Mouse (Mus musculus): ENCODE measurements around the gene Snrnp200.
A peak's percentile ranks its signal among the peaks of the same experiment; 100 is the strongest.
"Not testable (repeated sequence)": the region's sequence is repeated elsewhere in the genome, so short reads cannot be mapped to it uniquely, and the experiment has no call there.

The Snrnp200 gene

GRCm38 (mm10) chr2:127254604-127255134, 46.5 kb downstream of the Snrnp200 start:
- DNase-seq: no peak

DNA sequence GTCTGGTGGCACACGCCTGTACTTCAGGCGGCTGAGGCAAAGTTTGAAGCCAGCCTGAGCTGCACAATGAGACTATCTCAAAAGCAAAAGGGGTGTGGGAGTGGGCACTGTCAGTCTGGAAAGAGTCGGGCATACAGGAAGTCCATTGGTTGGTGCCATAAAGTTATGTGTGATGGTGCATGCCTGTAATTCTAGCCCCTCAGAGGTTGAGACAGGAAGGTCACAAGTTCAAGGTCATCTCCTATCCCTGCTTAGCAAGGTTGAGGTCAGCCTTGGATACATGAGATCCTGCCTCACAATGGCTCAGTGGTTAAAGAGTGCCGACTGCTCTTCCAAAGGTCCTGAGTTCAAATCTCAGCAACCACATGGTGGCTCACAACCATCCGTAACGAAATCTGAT, 47.1 kb downstream of the Snrnp200 start:
- no peak for DNase-seq

DNA sequence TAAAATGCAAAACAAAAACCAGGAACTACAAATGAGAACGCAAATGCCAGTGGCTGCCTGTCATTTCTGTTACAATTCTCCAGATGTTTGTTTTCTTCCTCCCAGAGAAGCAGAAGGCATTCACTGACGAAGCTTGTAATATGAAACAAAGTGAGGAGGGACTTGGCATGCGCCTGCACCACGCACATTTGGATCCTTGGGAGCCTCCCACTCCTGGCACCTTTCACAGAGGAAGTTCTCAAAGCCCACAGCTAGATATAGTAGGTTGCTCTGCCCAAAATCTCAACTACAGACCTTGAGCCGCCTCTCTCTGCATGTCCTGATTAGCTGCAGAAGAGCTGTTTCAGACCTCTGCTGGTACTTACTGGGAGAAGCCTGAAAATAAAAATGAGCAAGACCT, 51.2 kb downstream of the Snrnp200 start:
- peak in 1 of 2 experiments; percentile 36 for DNase-seq

DNA sequence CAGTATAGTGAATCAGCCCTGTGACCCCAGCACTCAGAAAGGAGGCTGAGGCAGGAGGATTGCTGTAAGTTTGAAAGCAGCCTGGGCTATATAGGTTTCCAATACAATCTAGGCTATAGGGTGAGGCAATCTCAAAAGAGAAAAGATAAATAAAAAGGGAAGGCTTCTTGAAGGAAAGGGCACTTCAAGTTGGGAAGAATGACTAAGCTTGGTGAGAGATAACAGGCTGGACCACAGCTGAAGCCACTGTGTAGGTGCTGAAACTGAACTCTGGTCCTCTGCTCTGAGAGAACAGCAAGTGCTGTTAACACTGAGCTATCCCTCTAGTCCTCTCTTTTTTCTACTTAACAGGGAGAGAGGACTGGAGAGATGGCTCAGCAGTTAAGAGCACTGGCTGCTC, 54.3 kb downstream of the Snrnp200 start:
- no peak for DNase-seq

GRCm38 (mm10) chr2:127267854-127268253, 59.7 kb downstream of the Snrnp200 start:
- no peak for DNase-seq

DNA sequence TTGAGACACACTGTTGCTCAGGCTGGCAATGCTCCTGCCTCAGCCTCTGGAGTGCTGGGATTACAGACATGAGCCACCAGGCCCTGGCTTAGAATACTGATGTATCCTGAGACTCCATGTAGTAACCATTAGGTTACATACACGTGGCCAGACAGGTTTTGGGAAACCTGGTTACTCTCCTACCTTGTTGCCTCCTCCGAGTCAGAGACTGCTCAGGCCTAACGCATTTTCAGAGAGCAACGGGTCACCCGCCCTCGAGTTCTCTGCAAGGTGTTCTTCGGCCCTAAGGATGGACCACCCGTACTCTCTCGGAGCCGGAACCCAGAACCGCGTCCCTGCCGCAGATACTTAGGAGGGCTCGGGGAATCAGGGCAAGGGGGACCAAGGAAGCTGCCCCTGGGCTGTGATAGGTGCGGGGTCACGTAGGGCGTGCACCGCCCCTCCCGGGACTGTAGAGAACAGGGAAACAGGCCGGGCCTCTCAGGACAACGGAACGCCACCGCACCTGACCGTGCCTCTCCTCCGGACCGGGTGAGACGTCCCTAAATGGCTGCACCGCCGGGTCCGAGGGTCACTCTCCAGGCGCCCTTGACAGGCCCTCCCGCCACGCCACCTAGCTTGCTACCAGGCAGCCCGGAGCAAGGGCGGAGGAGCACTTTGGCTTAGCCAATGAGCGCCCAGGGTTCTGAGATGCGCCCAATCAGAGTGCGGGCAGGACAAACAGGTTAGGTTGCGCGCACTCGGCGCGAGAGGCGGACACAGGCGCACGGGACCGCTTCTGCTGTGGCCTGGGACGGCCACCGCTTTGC, 61.5 kb downstream of the Snrnp200 start, which contains the start of gene Stard7:
Stard7 (plus strand) TSS at position 728 of the 809 bp plus-strand sequence.
- DNase-seq: peak; percentile 97 to 98

- peak; percentile 86 to 88 for DNase-seq
Observed at GRCm38 (mm10) chr2:127270300-127271041, 62.3 kb downstream of the Snrnp200 start.

DNA sequence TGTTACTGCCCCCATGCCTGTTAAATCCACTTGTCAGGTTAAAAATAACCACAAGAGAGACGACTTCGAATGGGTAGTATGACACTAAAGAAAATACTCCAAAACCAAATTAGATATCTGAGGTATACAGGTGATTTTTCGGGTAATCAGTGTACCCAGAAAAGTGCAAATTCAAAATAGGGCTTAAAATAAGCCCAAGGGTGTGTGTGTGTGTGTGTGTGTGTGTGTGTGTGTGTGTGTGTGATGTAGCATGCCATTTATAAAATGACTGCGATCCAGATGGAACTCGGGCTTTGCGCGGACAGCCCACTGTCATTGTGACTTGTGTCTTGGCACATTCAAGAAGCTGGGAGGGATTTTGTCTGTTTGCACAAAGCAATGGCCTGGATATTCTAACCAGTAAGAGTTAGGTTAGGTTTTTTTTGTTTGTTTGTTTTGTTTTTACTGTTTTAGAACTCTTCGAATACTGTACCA, 62.9 kb downstream of the Snrnp200 start:
- peak in 1 of 2 experiments; percentile 28 for DNase-seq

GRCm38 (mm10) chr2:127272049-127272448, 63.9 kb downstream of the Snrnp200 start:
- DNase-seq: not testable (repeated sequence)

GRCm38 (mm10) chr2:127272806-127273205, 64.6 kb downstream of the Snrnp200 start:
- DNase-seq: no peak

DNA sequence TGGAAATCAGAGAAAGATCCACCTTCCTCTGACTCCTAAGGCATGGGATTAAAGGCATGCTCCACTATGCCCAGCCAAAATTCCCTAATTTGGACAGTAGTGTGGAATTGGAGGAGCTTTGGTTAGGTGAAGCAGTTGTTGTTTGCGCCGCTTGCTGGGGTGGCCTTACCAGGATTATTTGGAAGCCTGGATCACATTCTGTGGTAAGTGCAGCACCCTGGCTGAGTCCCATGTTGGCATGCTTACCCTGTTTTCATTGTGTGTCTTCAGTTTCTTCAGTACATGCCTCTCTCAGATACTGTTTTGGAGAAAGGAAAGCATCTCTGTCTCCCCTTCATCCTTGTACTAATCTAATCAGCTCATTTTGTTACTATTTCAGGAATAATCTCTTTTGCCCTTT, 66.4 kb downstream of the Snrnp200 start:
- DNase-seq: no peak

GRCm38 (mm10) chr2:127275551-127276320, 67.5 kb downstream of the Snrnp200 start:
- DNase-seq: no peak

- peak in 1 of 2 experiments; percentile 32 for DNase-seq
Observed at GRCm38 (mm10) chr2:127278162-127278561, 70.0 kb downstream of the Snrnp200 start.
